In the genomic region with DNA sequence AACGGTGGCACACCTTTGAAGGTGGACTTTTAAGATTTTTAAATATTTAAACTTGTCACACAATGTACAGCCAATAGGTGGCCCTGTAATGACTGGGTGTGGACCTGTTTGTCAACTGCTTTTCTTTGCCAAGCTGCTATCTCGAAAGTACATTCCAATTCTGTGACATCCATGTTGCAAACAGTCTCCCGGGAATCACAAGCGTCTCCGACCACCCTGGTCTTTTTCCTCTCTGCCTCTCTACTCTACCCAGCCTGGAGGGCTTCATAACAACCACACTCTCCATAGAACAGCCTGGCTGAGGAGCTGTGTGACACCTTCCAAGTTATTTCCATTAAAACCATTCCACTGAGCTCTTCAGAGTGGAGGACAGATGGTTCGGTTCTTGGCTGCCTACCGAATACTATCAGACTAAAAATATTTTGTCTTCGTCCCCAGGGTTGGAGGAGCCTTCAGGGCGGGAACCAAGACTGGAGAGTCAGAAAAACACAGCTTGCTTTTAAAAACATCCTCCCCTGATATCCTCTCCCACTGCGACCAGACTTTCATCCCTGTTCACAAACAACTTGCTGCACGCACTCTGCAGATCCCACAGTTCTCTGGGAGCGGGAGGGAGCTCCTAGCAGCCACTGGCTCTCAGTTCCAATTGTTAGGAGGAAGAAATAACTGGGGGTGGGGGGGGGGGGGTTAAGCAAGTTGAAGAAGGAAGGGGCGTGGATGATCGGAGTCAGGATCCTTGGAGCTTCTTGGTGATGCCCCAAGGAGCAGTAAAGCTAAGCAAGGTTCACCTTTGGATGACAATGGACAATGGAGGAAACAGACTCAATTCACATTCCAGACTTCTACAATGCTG, we compare ENCODE assay signal across 8 mouse cellular contexts.
DNase-seq lines count a peak whose midpoint lies in the region; ATAC-seq lines count a peak whose summit lies in the region.

No protein-coding gene starts in this region.

- no peaks in the 10 kb centered on the region for H3K4me1 ChIP-seq in neural tube, embryonic 13.5 days (replicated peaks)

- DNase-seq in neural tube, embryonic 10.5 days (ENCODE audit: extremely low spot score, low spot score): no peak
- DNase-seq in cerebellum, postnatal 14 days: peak; percentile 52 to 79
- peak; percentile 88 to 91 for DNase-seq in heart, adult 18-20 months
- DNase-seq in kidney, postnatal 10 days: peak; percentile 47
- peak; percentile 60 for DNase-seq in lung, postnatal 14 days
- DNase-seq in urinary bladder, adult 2 months (ENCODE audit: low spot score): no peak

- ATAC-seq in neural tube, embryonic 13.5 days (ENCODE audit: low read depth): no peak
- no peak for ATAC-seq in erythroblast, adult 5-6 weeks (replicated peaks; ENCODE audit: low FRiP score, poor library complexity, severe bottlenecking)

- no peaks in the 10 kb centered on the region for H3K36me3 ChIP-seq in neural tube, embryonic 13.5 days

- peak overlapping the region; percentile 56 for H3K27ac ChIP-seq in neural tube, embryonic 13.5 days (replicated peaks)

- 75% methylated on average over 14 of the region's 14 CpGs for WGBS in neural tube, embryonic 13.5 days

- no peaks in the 10 kb centered on the region for H3K9me3 ChIP-seq in neural tube, embryonic 13.5 days

- H3K4me3 ChIP-seq in neural tube, embryonic 13.5 days: no peak overlapping the region

- no peak overlapping the region for H3K9ac ChIP-seq in neural tube, embryonic 13.5 days

- H3K27me3 ChIP-seq in neural tube, embryonic 13.5 days: no peaks in the 10 kb centered on the region

- no peak overlapping the region for H3K4me2 ChIP-seq in neural tube, embryonic 13.5 days

Comparison
In these comparisons a context has a peak if more than half of its experiments do, and no peak if none do; other contexts are left out.
1. DNase-seq: peak in cerebellum, postnatal 14 days (2 of 2), heart, adult 18-20 months (2 of 2), kidney, postnatal 10 days (single experiment) and lung, postnatal 14 days (single experiment); none in neural tube, embryonic 10.5 days (single experiment) and urinary bladder, adult 2 months (single experiment).